Mouse (Mus musculus) kidney, postnatal 4 days (tissue): Measurements from ENCODE around the gene Hepacam.

Experiments used
- DNase-seq, 2 experiments: peaks; one replicate each; pipeline ENCODE4 v3.0.0; 2021; ENCODE audit warnings: mixed read lengths in 2 of 2

Hepacam gene

GRCm38 (mm10) chr9:37434932-37435331 is 67.8 kb downstream of the Hepacam start:
- DNase-seq: no peak

GRCm38 (mm10) chr9:37435616-37436015 is 68.5 kb downstream of the Hepacam start:
- no peak for DNase-seq
